Mouse (Mus musculus): Measurements from ENCODE around the gene Cdv3.

GRCm38 (mm10) chr9:103347996-103348490 lies 17.6 kb downstream of the Cdv3 start:
- TF ChIP-seq POLR2A (IDR thresholded peaks at IDR 0.05; ENCODE audit: low read depth, low read length) (no peak), CTCF (IDR thresholded peaks at IDR 0.05; ENCODE audit: borderline replicate concordance, insufficient read depth, low read length) (no peak)

All from embryonic fibroblast, embryonic 13.5 days (primary cell).